8 mouse cellular contexts compared by ENCODE assay signal in genomic region chr13:112578041-112578440, GRCm38 (mm10). TPM values are rescaled to one million over a fixed set of nuclear protein-coding genes. Genes with fewer than 3 reads are reported as not detected.
A peak's percentile ranks its signal among the peaks of the same experiment; 100 is the strongest.
DNase-seq lines count a peak whose midpoint lies in the region.

No protein-coding gene starts in this region.

- DNase-seq in adrenal gland, adult 18-20 months (ENCODE audit: low spot score in 2 of 2) = peak; percentile 100
- peak; percentile 99 to 100 for DNase-seq in cerebellum, postnatal 14 days
- peak; percentile 99 to 100 for DNase-seq in gastrocnemius, postnatal 4 days (ENCODE audit: low spot score in 2 of 2)
- peak; percentile 99 for DNase-seq in kidney, postnatal 10 days
- peak; percentile 100 for DNase-seq in left cerebral cortex, adult 18-20 months (ENCODE audit: low spot score in 2 of 2)
- peak; percentile 99 for DNase-seq in lung, postnatal 36 days
- DNase-seq in spleen, adult 12 weeks (ENCODE audit: low spot score) = peak; percentile 100
- DNase-seq in urinary bladder, adult 2 months (ENCODE audit: low spot score) = peak; percentile 100

RNA-seq across cellular contexts. Expression of gene Il31ra, which starts 16.1 kb away (rescaled TPM):
- under 1 TPM; 0.33 to 0.70 TPM for total RNA-seq in adrenal gland, adult 18-20 months (2021)
- under 1 TPM; 0.52 TPM for total RNA-seq in gastrocnemius, postnatal 4 days (2021)
- total RNA-seq in left cerebral cortex, adult 18-20 months (2021) = under 1 TPM in 1 of 2 experiments, not detected in 1; 0.12 TPM
- 1.3 TPM in 2 replicates for polyA plus RNA-seq in urinary bladder, adult 2 months (2012; rRNA removed)

Comparison
In these comparisons a context has a peak if more than half of its experiments do, and no peak if none do; other contexts are left out.
1. Peak in every context shown above with its lines: DNase-seq.